Comparison of ENCODE assay signal across 7 mouse cellular contexts in the genomic region with DNA sequence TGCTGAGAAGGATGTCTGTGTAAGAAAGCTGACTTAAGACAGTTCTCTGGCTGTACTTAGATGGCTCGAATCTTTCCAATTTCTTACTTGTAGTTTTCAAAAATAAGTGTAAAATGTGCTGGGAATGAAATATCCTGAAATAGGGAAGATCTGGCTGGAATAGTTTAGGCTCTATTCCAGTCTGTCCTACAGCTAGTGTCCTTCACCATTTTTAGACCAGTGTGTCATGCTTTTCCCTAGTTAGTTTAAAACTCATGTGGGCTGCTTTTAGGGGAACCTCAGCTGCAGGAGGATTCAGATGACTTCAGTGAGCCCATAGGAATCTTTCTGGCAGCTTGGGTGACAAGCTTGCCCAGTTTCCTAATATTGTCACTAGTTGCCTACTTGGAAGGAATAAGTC.
"Had no signal": no experiment of that assay in that cellular context is flagged by ENCODE, and none has a peak within 500 bp of the region (broad histone marks: within the 10 kb centered on the region; RNA-seq: fewer than 3 reads in every experiment).

No protein-coding gene starts in this region.

- DNase-seq: kidney, adult 2 months; kidney, postnatal 14 days; layer of hippocampus, postnatal 36 days; lung, adult 18-20 months; retina, postnatal 1 day had no signal

- ATAC-seq: intestine, embryonic 16.5 days; midbrain, embryonic 16.5 days had no signal
